Mouse (Mus musculus): ENCODE measurements at regions not wholly inside any gene's neighbourhood (a gene's known extent, or its start where the extent isn't known, plus 50 kb on each side); places are given as distances from the start of the nearest gene placed in this dataset.

DNA sequence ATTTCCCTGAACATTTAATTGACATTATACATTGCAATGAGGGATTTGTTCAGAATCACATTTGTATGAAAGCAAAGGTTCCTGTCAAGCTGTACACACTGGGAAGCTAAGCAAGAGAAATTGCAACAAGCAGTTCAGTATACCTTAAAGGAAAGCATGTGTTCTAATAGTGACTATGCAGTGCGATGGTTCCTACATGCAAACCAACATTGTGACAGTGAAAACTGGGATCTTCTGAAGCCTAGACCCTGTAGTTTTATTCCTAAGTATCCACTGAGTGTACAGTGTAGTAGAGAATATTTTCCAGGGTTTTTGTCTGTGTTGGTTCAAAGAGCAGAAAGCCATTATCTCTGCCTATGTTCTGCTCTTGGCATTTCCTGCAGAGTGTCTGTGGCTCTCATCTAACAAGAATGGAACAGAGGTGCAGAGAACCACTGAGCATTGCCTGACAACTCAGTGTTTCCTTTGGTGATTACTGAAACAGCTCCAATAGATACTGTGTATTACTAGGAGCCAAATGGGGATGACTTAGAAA, 504.1 kb downstream of the Tusc1 start:
- no peak for TF ChIP-seq POLR2A (IDR thresholded peaks at IDR 0.05; ENCODE audit: insufficient read length, low read depth)
- no peak for TF ChIP-seq USF1 (IDR thresholded peaks at IDR 0.05; ENCODE audit: low read depth)
- TF ChIP-seq MAX (IDR thresholded peaks at IDR 0.05; ENCODE audit: low read depth) = no peak
- no peak for TF ChIP-seq CEBPB (IDR thresholded peaks at IDR 0.05; ENCODE audit: insufficient read depth, poor library complexity, severe bottlenecking)

Data from myocyte (in vitro differentiated cells).